Mouse (Mus musculus): ENCODE measurements around the gene Chst1.

GRCm38 (mm10) chr2:92608013-92608619 lies 8.6 kb downstream of the Chst1 start:
- no peak for TF ChIP-seq CTCF (IDR thresholded peaks at IDR 0.05; ENCODE audit: low read depth, low read length)
- no peak for TF ChIP-seq POLR2A (IDR thresholded peaks at IDR 0.05; ENCODE audit: extremely low read depth, insufficient read depth, low read length)
